Mouse (Mus musculus): ENCODE measurements around the gene Elf4. TPM values are rescaled to one million over a fixed set of nuclear protein-coding genes. Genes with fewer than 3 reads are reported as not detected.
"Not testable (repeated sequence)": the region's sequence is repeated elsewhere in the genome, so short reads cannot be mapped to it uniquely, and the experiment has no call there.

Gene Elf4
- polyA plus RNA-seq, 1 experiment = 36.8 TPM

- TF ChIP-seq CTCF (IDR thresholded peaks at IDR 0.05; ENCODE audit: extremely low read depth, insufficient read length, insufficient replicate concordance, low read depth, low read length) (no peak), POLR2A (IDR thresholded peaks at IDR 0.05; ENCODE audit: low read depth, low read length) (no peak)
- Histone ChIP-seq H3K27ac (ENCODE audit: insufficient read depth, low read depth, low read length) (no peak overlapping the region), H3K27me3 (ENCODE audit: control insufficient read depth, insufficient read depth, low read length) (no peaks in the 10 kb centered on the region), H3K4me3 (ENCODE audit: low read depth, low read length) (no peak overlapping the region), H3K4me1 (ENCODE audit: control insufficient read depth, insufficient read depth, insufficient read length, low read length) (peaks cover 22% of the 10 kb centered on the region), H3K36me3 (ENCODE audit: control insufficient read depth, insufficient read depth, low read length) (no peaks in the 10 kb centered on the region)
- WGBS = 83% methylated on average over 6 of the region's 6 CpGs
These were observed 21.4 kb downstream of the Elf4 start for GRCm38 (mm10) chrX:48441548-48441947.

- WGBS = 25% methylated on average over 4 of the region's 4 CpGs
- TF ChIP-seq POLR2A (IDR thresholded peaks at IDR 0.05; ENCODE audit: low read depth, low read length) (no peak), CTCF (IDR thresholded peaks at IDR 0.05; ENCODE audit: extremely low read depth, insufficient read length, insufficient replicate concordance, low read depth, low read length) (no peak)
- peak overlapping the region; percentile 49 for H3K27ac ChIP-seq (ENCODE audit: insufficient read depth, low read depth, low read length)
These were observed 23.9 kb downstream of the Elf4 start for GRCm38 (mm10) chrX:48439036-48439435.

GRCm38 (mm10) chrX:48436082-48436481 lies 26.9 kb downstream of the Elf4 start:
- H3K27me3 ChIP-seq (ENCODE audit: control insufficient read depth, insufficient read depth, low read length); H3K4me3 ChIP-seq (ENCODE audit: low read depth, low read length); H3K36me3 ChIP-seq (ENCODE audit: control insufficient read depth, insufficient read depth, low read length): not testable (repeated sequence)
- WGBS = 79% methylated on average over 6 of the region's 7 CpGs
- peak overlapping the region; percentile 54 for H3K27ac ChIP-seq (ENCODE audit: insufficient read depth, low read depth, low read length)
- peaks cover 48% of the 10 kb centered on the region for H3K4me1 ChIP-seq (ENCODE audit: control insufficient read depth, insufficient read depth, insufficient read length, low read length)

More at GRCm38 (mm10) chrX:48439036-48439435, 23.9 kb downstream of the Elf4 start:
- H3K27me3 ChIP-seq (ENCODE audit: control insufficient read depth, insufficient read depth, low read length) = no peaks in the 10 kb centered on the region
- peaks cover 40% of the 10 kb centered on the region for H3K4me1 ChIP-seq (ENCODE audit: control insufficient read depth, insufficient read depth, insufficient read length, low read length)
- no peaks in the 10 kb centered on the region for H3K36me3 ChIP-seq (ENCODE audit: control insufficient read depth, insufficient read depth, low read length)
- no peak overlapping the region for H3K4me3 ChIP-seq (ENCODE audit: low read depth, low read length)

- Histone ChIP-seq H3K27ac (ENCODE audit: insufficient read depth, low read depth, low read length) (peak overlapping the region; percentile 54), H3K4me1 (ENCODE audit: control insufficient read depth, insufficient read depth, insufficient read length, low read length) (peaks cover 48% of the 10 kb centered on the region), H3K36me3 (ENCODE audit: control insufficient read depth, insufficient read depth, low read length) (no peaks in the 10 kb centered on the region), H3K4me3 (ENCODE audit: low read depth, low read length) (no peak overlapping the region), H3K27me3 (ENCODE audit: control insufficient read depth, insufficient read depth, low read length) (no peaks in the 10 kb centered on the region)
- TF ChIP-seq CTCF (IDR thresholded peaks at IDR 0.05; ENCODE audit: extremely low read depth, insufficient read length, insufficient replicate concordance, low read depth, low read length) = no peak
- no peak for TF ChIP-seq POLR2A (IDR thresholded peaks at IDR 0.05; ENCODE audit: low read depth, low read length)
- 29% methylated on average over 9 of the region's 9 CpGs for WGBS
These were observed 27.4 kb downstream of the Elf4 start for GRCm38 (mm10) chrX:48435477-48435900.

- Histone ChIP-seq H3K36me3 (ENCODE audit: control insufficient read depth, insufficient read depth, low read length) (no peaks in the 10 kb centered on the region), H3K27ac (ENCODE audit: insufficient read depth, low read depth, low read length) (peak overlapping the region; percentile 54), H3K27me3 (ENCODE audit: control insufficient read depth, insufficient read depth, low read length) (no peaks in the 10 kb centered on the region), H3K4me1 (ENCODE audit: control insufficient read depth, insufficient read depth, insufficient read length, low read length) (peaks cover 43% of the 10 kb centered on the region), H3K4me3 (ENCODE audit: low read depth, low read length) (no peak overlapping the region)
- WGBS = 82% methylated on average over 1 of the region's 1 CpGs
- no peak for TF ChIP-seq POLR2A (IDR thresholded peaks at IDR 0.05; ENCODE audit: low read depth, low read length)
- no peak for TF ChIP-seq CTCF (IDR thresholded peaks at IDR 0.05; ENCODE audit: extremely low read depth, insufficient read length, insufficient replicate concordance, low read depth, low read length)
These were observed 28.7 kb downstream of the Elf4 start for GRCm38 (mm10) chrX:48434251-48434650.

- Histone ChIP-seq H3K4me3 (ENCODE audit: low read depth, low read length) (peak overlapping the region; percentile 44), H3K4me1 (ENCODE audit: control insufficient read depth, insufficient read depth, insufficient read length, low read length) (peaks cover 39% of the 10 kb centered on the region), H3K36me3 (ENCODE audit: control insufficient read depth, insufficient read depth, low read length) (no peaks in the 10 kb centered on the region), H3K27ac (ENCODE audit: insufficient read depth, low read depth, low read length) (peak overlapping the region; percentile 88), H3K27me3 (ENCODE audit: control insufficient read depth, insufficient read depth, low read length) (no peaks in the 10 kb centered on the region)
- TF ChIP-seq POLR2A (IDR thresholded peaks at IDR 0.05; ENCODE audit: low read depth, low read length) (no peak), CTCF (IDR thresholded peaks at IDR 0.05; ENCODE audit: extremely low read depth, insufficient read length, insufficient replicate concordance, low read depth, low read length) (no peak)
- WGBS = 29% methylated on average over 6 of the region's 6 CpGs
These were observed 29.4 kb downstream of the Elf4 start for GRCm38 (mm10) chrX:48433527-48433899.

GRCm38 (mm10) chrX:48432599-48433526 lies 30.1 kb downstream of the Elf4 start:
- Histone ChIP-seq H3K36me3 (ENCODE audit: control insufficient read depth, insufficient read depth, low read length) (no peaks in the 10 kb centered on the region), H3K27me3 (ENCODE audit: control insufficient read depth, insufficient read depth, low read length) (no peaks in the 10 kb centered on the region), H3K27ac (ENCODE audit: insufficient read depth, low read depth, low read length) (peak overlapping the region; percentile 88), H3K4me3 (ENCODE audit: low read depth, low read length) (peak overlapping the region; percentile 44), H3K4me1 (ENCODE audit: control insufficient read depth, insufficient read depth, insufficient read length, low read length) (peaks cover 40% of the 10 kb centered on the region)
- TF ChIP-seq CTCF (IDR thresholded peaks at IDR 0.05; ENCODE audit: extremely low read depth, insufficient read length, insufficient replicate concordance, low read depth, low read length) = no peak
- TF ChIP-seq POLR2A (IDR thresholded peaks at IDR 0.05; ENCODE audit: low read depth, low read length) = no peak
- WGBS = 56% methylated on average over 15 of the region's 15 CpGs

Measured in small intestine, adult 2 months (tissue).